Mouse (Mus musculus): ENCODE measurements around the gene Cd274. TPM values are rescaled to one million over a fixed set of nuclear protein-coding genes. Genes with fewer than 3 reads are reported as not detected.
A peak's percentile ranks its signal among the peaks of the same experiment; 100 is the strongest.
"Not testable (repeated sequence)": the region's sequence is repeated elsewhere in the genome, so short reads cannot be mapped to it uniquely, and the experiment has no call there.

Gene Cd274
- polyA plus RNA-seq, 1 experiment = 1.6 TPM

GRCm38 (mm10) chr19:29402621-29403020, 35.4 kb downstream of the Cd274 start:
- no peak for DNase-seq
- TF ChIP-seq CTCF (IDR thresholded peaks at IDR 0.05; ENCODE audit: borderline replicate concordance, insufficient read depth, low read depth, low read length) = no peak
- no peak for TF ChIP-seq POLR2A (IDR thresholded peaks at IDR 0.05; ENCODE audit: borderline replicate concordance, insufficient read depth, low read length)
- Histone ChIP-seq H3K27ac (ENCODE audit: insufficient read depth, low read length) (no peak overlapping the region), H3K4me3 (replicated peaks; ENCODE audit: insufficient read depth, low read depth, low read length) (no peak overlapping the region), H3K4me1 (ENCODE audit: control insufficient read depth, insufficient read depth, low read length) (no peaks in the 10 kb centered on the region), H3K27me3 (ENCODE audit: control insufficient read depth, insufficient read depth, low read length) (no peaks in the 10 kb centered on the region)
- 91% methylated on average over 4 of the region's 4 CpGs for WGBS

GRCm38 (mm10) chr19:29403251-29403650, 36.0 kb downstream of the Cd274 start:
- no peak for DNase-seq
- no peaks in the 10 kb centered on the region for H3K4me1 ChIP-seq (ENCODE audit: control insufficient read depth, insufficient read depth, low read length)
- TF ChIP-seq CTCF (IDR thresholded peaks at IDR 0.05; ENCODE audit: borderline replicate concordance, insufficient read depth, low read depth, low read length) (no peak), POLR2A (IDR thresholded peaks at IDR 0.05; ENCODE audit: borderline replicate concordance, insufficient read depth, low read length) (no peak)
- H3K4me3 ChIP-seq (replicated peaks; ENCODE audit: insufficient read depth, low read depth, low read length) = no peak overlapping the region
- WGBS = 74% methylated on average over 4 of the region's 4 CpGs
- no peaks in the 10 kb centered on the region for H3K27me3 ChIP-seq (ENCODE audit: control insufficient read depth, insufficient read depth, low read length)
- no peak overlapping the region for H3K27ac ChIP-seq (ENCODE audit: insufficient read depth, low read length)

- H3K4me1 ChIP-seq (ENCODE audit: control insufficient read depth, insufficient read depth, low read length) = no peaks in the 10 kb centered on the region
- WGBS = 81% methylated on average over 2 of the region's 2 CpGs
- no peaks in the 10 kb centered on the region for H3K27me3 ChIP-seq (ENCODE audit: control insufficient read depth, insufficient read depth, low read length)
- no peak overlapping the region for H3K4me3 ChIP-seq (replicated peaks; ENCODE audit: insufficient read depth, low read depth, low read length)
- DNase-seq = no peak
- TF ChIP-seq CTCF (IDR thresholded peaks at IDR 0.05; ENCODE audit: borderline replicate concordance, insufficient read depth, low read depth, low read length) = no peak
- no peak for TF ChIP-seq POLR2A (IDR thresholded peaks at IDR 0.05; ENCODE audit: borderline replicate concordance, insufficient read depth, low read length)
- no peak overlapping the region for H3K27ac ChIP-seq (ENCODE audit: insufficient read depth, low read length)
These were observed 38.1 kb downstream of the Cd274 start for GRCm38 (mm10) chr19:29405388-29405787.

GRCm38 (mm10) chr19:29406042-29407017, 39.1 kb downstream of the Cd274 start:
- H3K27ac ChIP-seq (ENCODE audit: insufficient read depth, low read length) = no peak overlapping the region
- no peaks in the 10 kb centered on the region for H3K27me3 ChIP-seq (ENCODE audit: control insufficient read depth, insufficient read depth, low read length)
- no peak for TF ChIP-seq POLR2A (IDR thresholded peaks at IDR 0.05; ENCODE audit: borderline replicate concordance, insufficient read depth, low read length)
- TF ChIP-seq CTCF (IDR thresholded peaks at IDR 0.05; ENCODE audit: borderline replicate concordance, insufficient read depth, low read depth, low read length) = no peak
- WGBS = 82% methylated on average over 18 of the region's 18 CpGs
- no peaks in the 10 kb centered on the region for H3K4me1 ChIP-seq (ENCODE audit: control insufficient read depth, insufficient read depth, low read length)
- no peak for DNase-seq
- no peak overlapping the region for H3K4me3 ChIP-seq (replicated peaks; ENCODE audit: insufficient read depth, low read depth, low read length)

GRCm38 (mm10) chr19:29410619-29411018, 43.4 kb downstream of the Cd274 start, which contains the start of gene Pdcd1lg2:
Pdcd1lg2 (plus strand) TSS chr19:29410919.
- Histone ChIP-seq H3K4me3 (replicated peaks; ENCODE audit: insufficient read depth, low read depth, low read length) (no peak within 1 kb of the TSS), H3K27me3 (ENCODE audit: control insufficient read depth, insufficient read depth, low read length) (no peaks in the 10 kb centered on the region), H3K27ac (ENCODE audit: insufficient read depth, low read length) (no peak within 1 kb of the TSS), H3K4me1 (ENCODE audit: control insufficient read depth, insufficient read depth, low read length) (no peaks in the 10 kb centered on the region)
- DNase-seq = no peak
- WGBS = 92% methylated on average over 4 of the region's 4 CpGs
- TF ChIP-seq CTCF (IDR thresholded peaks at IDR 0.05; ENCODE audit: borderline replicate concordance, insufficient read depth, low read depth, low read length) (no peak), POLR2A (IDR thresholded peaks at IDR 0.05; ENCODE audit: borderline replicate concordance, insufficient read depth, low read length) (no peak)

- no peak overlapping the region for H3K4me3 ChIP-seq (replicated peaks; ENCODE audit: insufficient read depth, low read depth, low read length)
- H3K4me1 ChIP-seq (ENCODE audit: control insufficient read depth, insufficient read depth, low read length) = no peaks in the 10 kb centered on the region
- H3K27me3 ChIP-seq (ENCODE audit: control insufficient read depth, insufficient read depth, low read length) = no peaks in the 10 kb centered on the region
- DNase-seq = peak in 1 of 2 experiments; percentile 21
- TF ChIP-seq CTCF (IDR thresholded peaks at IDR 0.05; ENCODE audit: borderline replicate concordance, insufficient read depth, low read depth, low read length) = no peak
- TF ChIP-seq POLR2A (IDR thresholded peaks at IDR 0.05; ENCODE audit: borderline replicate concordance, insufficient read depth, low read length) = no peak
- H3K27ac ChIP-seq (ENCODE audit: insufficient read depth, low read length) = no peak overlapping the region
- 40% methylated on average over 6 of the region's 6 CpGs for WGBS
These were observed 45.5 kb downstream of the Cd274 start for GRCm38 (mm10) chr19:29412476-29413420.

GRCm38 (mm10) chr19:29414513-29414912, 47.3 kb downstream of the Cd274 start:
- no peak for DNase-seq
- Histone ChIP-seq H3K4me1 (ENCODE audit: control insufficient read depth, insufficient read depth, low read length) (no peaks in the 10 kb centered on the region), H3K4me3 (replicated peaks; ENCODE audit: insufficient read depth, low read depth, low read length) (no peak overlapping the region), H3K27ac (ENCODE audit: insufficient read depth, low read length) (no peak overlapping the region), H3K27me3 (ENCODE audit: control insufficient read depth, insufficient read depth, low read length) (no peaks in the 10 kb centered on the region)
- WGBS = 97% methylated on average over 3 of the region's 3 CpGs
- TF ChIP-seq CTCF (IDR thresholded peaks at IDR 0.05; ENCODE audit: borderline replicate concordance, insufficient read depth, low read depth, low read length) (no peak), POLR2A (IDR thresholded peaks at IDR 0.05; ENCODE audit: borderline replicate concordance, insufficient read depth, low read length) (no peak)

- H3K4me1 ChIP-seq (ENCODE audit: control insufficient read depth, insufficient read depth, low read length); H3K27me3 ChIP-seq (ENCODE audit: control insufficient read depth, insufficient read depth, low read length); H3K4me3 ChIP-seq (replicated peaks; ENCODE audit: insufficient read depth, low read depth, low read length); DNase-seq; H3K27ac ChIP-seq (ENCODE audit: insufficient read depth, low read length): not testable (repeated sequence)
These were observed 47.7 kb downstream of the Cd274 start for GRCm38 (mm10) chr19:29414917-29415316.

Data from cerebellum, adult 2 months (tissue).